Mouse (Mus musculus) bone marrow macrophage, adult 2 months (primary cell): Measurements from ENCODE around the gene Rtn4.

Source experiments
- CTCF ChIP-seq: IDR thresholded peaks from 2 replicates; pipeline ENCODE4 v1.5.1; 2012; ENCODE audit warnings: low read depth, mild to moderate bottlenecking, low read length, moderate library complexity
- POLR2A ChIP-seq: IDR thresholded peaks from 2 replicates; pipeline ENCODE4 v1.6.1; 2012; ENCODE audit warnings: mild to moderate bottlenecking, low read depth, low read length, borderline replicate concordance

DNA sequence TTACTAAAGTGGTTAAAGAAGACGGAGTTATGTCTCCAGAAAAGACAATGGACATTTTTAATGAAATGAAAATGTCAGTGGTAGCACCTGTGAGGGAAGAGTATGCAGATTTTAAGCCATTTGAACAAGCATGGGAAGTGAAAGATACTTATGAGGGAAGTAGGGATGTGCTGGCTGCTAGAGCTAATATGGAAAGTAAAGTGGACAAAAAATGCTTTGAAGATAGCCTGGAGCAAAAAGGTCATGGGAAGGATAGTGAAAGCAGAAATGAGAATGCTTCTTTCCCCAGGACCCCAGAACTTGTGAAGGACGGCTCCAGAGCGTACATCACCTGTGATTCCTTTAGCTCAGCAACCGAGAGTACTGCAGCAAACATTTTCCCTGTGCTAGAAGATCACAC is 14.1 kb downstream of the Rtn4 start:
- no peak for TF ChIP-seq CTCF
- no peak for TF ChIP-seq POLR2A
